Mouse (Mus musculus) inflammation-experienced regulatory T-cells, adult 6 months (primary cell): Measurements from ENCODE around the gene Treml2. TPM values are rescaled to one million over a fixed set of nuclear protein-coding genes. Genes with fewer than 3 reads are reported as not detected.
A peak's percentile ranks its signal among the peaks of the same experiment; 100 is the strongest.
"Not testable (repeated sequence)": the region's sequence is repeated elsewhere in the genome, so short reads cannot be mapped to it uniquely, and the experiment has no call there.

Experiments
- ATAC-seq: one replicate; pipeline ENCODE4 v1.8.0; 2017
- polyA plus RNA-seq, 3 experiments: library from polyadenylated mRNA; unstranded; fragments of 100-300 nt; shearing (Covaris generic); gene quantifications; one replicate each; pipeline ENCODE4 v1.2.1; 2017

The Treml2 gene
- polyA plus RNA-seq, 3 experiments from 2014 or later: 0.69 to 12.3 (median 11.3) TPM

DNA sequence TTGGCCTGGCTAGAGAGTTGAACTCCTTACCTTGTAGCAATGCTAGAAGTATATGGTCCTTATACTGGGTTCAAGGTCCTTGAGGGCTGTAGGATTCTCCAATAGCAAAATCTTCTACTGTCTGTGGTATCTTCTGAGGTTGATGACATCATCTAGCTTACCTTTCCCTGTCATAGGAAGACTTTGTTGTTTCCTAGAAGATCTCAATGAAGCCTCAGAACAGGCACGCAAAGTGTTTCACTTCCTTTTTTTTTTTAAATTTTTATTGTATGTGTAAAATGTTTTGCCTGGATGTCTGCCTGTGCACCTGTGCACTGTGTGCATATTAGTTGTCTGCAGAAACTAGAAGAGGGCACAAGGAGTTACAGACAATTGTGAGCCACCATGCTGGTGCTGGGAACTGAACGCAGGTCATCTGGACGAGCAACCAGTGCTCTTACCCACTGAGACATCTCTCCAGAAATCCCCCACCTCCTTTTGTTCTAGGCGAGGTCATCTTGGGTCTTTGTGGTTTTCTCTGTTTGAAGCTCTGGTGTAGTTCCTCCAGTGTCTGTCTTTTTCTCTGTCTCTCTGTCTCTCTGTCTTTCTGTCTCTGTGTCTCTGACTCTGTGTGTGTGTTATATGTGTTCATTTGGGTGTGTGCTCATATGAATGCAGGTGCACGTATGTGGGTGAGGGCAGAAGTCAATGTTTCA is 5.7 kb upstream of the Treml2 start:
- peak; percentile 54 for ATAC-seq

DNA sequence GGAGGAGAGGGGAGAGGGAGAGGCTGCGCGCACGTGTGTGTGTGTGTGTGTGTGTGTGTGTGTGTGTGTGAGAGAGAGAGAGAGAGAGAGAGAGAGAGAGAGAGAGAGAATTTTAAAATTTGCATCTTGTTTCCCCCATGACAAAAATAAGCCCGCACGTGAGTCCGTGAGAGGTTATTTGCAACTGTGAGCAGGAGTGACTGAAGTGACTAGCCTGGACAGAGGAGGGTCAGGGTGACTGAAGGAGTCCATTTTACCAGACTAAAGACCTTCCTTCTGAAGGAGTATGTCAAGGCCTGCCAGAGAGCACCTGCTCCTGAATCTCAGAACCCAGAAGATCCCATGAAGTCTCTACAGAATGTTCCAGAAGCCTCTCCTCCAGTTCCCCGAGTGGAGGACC is 458 bp downstream of the Treml2 start:
- no peak for ATAC-seq

DNA sequence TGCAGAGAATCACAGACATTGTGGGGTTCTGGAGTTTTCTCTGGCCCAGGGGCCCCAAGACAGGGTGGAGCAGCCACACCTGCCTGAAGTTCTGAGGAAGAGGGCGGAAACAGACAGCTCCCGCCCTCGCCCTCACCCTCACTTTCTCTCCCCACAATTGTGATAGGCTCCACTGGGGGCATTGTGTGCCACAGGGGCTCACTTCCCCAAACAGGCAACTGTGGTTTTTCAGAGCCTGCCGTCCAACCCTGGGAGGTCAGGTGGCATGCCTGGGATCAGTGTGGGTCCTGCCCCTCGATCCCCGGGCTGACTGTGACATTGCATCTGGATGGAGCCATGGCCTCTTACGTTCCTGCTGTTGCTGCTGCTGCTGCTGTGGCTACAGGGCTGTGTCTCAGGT is 901 bp downstream of the Treml2 start:
- peak; percentile 50 for ATAC-seq

DNA sequence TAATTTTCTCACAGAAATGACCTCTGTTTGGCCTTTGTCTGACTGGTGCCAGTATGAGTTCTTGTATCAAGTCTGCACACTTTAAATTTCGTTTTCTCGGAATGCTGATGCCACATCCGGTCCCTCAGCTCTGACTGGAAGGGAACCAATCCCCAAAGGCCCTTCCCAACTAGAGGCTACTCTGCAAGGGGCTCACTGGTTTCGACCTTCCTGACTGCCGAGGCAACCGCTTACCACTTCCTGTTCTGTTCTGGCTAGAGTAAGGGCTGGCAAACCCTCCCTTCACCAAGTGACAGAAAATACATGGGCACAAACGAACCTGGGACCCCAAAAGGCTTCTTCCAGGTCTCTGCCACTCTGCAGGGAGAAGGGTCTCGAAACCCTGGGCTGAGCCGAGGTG is 1.6 kb downstream of the Treml2 start:
- peak; percentile 89 for ATAC-seq

DNA sequence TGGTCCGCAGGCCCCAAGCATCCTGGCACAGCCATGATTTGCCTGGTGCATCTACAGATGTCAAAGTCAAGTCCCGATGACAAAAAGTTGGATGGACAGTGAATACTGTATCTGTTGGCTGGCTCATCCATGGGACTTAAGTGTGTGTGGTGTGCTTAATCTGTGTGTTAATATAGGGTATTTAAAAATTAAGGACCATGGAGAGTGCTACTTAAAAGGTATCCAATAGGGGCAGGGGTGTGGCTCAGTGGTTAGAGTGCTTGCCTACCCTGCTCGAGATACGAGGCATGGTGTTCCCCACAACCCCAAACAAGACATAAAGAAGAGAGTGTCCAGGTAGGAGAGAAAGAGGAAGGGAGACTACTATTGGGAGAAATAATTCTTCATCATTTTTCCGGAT is 2.5 kb downstream of the Treml2 start:
- no peak for ATAC-seq

DNA sequence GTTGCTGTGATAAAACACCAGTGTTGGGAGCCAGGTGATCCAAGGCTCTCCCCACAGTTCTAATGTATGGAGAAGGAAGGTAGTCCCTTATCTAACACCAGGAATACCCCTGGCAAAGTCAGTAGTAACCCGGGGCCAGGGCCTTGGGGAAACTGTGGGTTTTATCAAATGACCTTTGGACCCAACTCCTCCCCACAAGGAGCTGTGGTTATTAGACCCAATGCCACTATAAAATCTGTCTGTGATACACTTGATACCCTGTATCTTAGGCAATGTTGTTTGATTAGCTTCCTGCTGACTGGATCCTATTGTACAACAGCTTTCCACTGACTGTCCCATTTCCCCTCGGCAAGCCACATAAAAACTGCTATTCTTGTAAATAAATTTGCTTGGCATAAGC is 12.8 kb downstream of the Treml2 start:
- ATAC-seq: no peak

DNA sequence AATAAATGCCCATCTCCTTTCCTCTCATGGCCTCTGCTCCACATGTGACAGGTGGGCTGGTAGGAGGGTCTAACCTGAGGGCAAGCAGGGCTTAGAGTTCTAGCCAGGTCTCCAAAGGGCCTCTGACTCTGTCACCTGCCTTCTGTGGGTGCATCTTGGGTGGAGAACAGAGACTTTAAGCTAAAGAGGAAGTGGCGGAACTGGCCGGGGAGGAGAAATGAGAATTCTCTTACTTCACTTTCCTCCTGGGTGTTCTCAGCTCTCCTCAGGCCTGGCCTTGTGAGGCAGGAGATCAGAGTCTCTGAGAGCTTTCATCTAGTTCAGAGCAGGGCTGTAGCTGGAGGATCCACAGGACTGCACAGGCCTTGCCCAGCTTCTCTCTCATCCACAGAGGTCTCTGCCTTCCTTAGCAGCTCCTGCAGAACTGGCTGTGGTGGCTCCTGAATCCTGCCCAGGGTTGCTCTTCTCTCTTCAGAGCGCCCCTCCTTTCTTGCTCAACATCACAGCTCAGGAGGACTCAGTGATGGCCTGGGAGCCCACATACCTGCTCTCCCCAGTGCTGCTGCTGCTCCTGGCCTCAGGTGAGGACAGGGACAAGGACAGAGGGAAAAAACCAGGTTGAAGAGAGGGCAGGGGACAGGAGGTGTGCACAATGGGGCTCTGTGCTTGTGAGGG is 16.7 kb downstream of the Treml2 start, which contains the start of gene B430306N03Rik:
TSS of gene B430306N03Rik (plus strand) at position 237 of the 675 bp plus-strand sequence.
- not testable (repeated sequence) for ATAC-seq

DNA sequence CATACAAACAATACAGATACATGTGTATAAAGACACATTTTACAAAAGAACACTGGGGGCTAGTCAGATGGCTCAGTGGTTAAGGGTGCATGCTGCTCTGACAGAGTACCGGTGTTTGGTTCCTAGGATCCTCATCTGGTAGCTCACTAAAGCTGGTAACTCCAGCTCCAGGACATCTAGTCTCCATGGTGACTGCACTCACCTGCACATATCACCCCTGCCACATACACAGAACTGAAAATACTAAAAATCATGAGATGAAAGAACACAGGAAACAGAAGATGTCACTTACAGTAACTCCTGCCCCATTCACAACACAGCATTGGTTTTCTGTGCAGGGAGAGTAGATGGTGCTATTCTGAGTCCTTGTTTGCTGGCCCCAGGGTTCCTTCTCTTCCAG is 19.4 kb downstream of the Treml2 start:
- peak; percentile 60 for ATAC-seq

DNA sequence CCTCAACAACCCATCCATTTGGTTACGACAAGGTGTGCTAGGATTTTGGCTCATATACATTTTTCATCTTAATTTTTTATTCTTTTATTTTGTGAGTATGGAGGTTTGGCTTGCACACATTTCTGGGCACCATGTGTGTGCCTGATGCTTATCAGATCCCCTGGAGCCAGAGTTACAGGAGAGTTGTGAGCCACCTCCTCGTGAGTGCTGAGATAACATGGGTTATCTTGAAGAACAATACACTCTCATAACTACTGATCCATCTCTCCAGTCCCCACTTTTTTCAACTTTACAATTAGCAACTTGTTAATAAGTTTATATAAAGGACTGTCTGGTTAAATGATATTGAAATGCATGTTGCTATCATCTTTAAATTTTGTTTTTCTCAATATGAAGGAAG is 22.0 kb downstream of the Treml2 start:
- ATAC-seq: no peak

DNA sequence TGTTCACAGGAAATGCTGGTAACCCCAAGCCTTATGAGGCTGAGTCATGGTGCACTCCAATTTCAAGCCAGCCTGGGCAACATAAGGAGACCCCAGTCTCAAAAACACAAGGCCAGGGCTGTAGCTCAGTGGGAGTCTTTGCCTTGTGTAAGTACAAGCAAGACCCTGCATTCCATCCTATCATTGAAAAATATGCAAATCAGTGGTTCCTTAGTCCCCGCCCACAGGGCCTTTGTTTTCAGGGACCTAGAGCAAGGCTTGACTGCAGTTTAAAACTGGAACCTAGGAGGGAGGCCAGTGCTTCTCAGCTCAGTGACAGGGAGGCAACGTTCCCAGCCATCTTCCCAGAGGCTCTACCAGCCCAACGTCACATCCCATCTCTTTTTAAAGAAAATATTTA is 23.9 kb downstream of the Treml2 start:
- ATAC-seq: no peak

DNA sequence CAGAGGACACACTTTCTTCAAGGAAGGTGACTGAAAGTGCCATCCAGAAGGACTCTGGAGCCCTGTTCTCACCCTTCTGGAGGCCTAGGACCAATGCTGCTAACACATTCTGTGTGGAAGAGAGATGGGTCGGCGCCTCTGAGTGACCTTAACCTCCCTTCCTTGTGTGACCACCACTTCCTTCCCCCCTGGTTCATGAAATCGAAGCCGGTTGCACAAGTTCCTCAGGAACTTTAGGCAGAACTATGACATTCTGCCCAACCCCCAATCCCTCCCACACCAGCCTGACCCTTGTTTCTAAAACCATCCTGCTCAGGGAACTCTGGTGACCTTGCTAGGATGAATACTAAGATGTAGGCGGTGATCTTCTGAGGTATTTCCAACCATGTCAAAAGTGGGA is 25.0 kb downstream of the Treml2 start:
- ATAC-seq: no peak

DNA sequence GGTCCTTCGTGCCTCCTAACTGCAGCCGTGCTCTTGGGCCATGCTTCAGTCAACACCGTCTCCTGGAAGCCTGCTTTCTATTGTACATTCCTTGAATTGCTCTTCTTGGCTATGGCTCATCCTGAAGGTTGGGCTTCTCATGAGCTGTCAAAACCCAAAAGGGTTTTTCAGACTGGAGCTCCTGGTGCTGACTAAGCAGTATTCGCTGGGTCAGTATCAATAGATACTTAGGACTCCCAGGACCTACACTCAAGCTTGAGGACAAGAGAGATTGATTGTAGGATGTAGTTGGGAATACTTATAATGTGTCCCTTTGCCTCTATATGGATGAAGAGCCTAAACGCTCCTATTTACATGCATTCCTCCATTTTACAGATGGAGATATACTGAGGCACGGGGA is 25.8 kb downstream of the Treml2 start:
- ATAC-seq: no peak

DNA sequence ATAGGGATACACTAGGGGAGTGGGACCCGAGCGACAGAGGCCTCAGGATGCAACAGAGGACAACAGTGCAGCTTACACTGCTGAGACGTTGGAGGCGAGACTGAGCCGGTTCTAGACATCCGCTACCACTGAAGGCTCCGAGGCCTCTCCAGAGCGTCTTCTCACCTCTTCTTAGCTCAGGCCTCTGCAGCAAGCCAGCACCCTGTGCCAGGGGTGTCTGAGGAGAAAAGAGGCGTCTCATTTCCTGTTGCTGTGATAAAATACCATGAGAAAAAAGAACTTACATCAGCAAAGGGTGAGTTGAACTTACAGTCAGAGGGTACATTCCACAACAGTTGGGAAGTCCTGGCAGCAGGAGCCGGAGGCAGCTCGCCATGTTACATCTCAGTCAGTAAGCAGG is 26.3 kb downstream of the Treml2 start:
- peak; percentile 35 for ATAC-seq

DNA sequence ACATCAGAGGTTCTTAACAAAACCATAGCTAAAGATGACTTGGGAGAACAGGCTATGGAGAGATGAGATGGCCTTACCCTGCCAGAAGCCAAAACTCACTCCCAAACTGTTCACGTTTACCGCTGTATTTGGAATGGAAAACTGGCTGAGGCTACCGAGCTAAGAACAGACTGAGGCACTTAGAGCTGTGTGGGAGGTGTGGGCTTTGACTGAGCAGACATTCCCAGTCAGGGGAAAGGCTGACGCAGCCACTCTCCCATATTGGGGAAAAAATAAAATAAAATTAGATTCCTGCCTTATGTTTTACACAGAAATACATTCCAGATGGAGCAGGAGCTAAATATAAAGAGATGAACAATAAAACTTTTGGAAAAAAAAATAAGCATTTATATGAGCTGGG is 27.4 kb downstream of the Treml2 start:
- no peak for ATAC-seq

DNA sequence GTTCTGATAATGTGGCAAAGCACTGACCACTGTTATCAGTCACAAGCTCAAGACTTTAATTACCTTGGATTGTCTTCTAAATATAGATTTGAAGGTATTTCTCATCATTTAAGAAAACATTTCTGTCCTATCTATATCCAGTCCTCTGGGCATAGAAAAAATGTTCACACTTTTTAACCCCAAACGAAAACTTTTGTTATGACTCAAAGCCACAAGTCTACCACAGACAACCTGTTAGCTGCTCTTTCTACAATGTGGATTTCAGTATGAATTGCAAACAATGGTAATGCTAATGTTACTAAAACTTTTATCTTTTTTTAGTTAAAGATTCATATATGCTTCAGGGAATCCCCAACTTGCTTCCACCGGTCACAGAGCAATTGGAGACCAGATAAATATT is 33.2 kb downstream of the Treml2 start:
- peak; percentile 28 for ATAC-seq

DNA sequence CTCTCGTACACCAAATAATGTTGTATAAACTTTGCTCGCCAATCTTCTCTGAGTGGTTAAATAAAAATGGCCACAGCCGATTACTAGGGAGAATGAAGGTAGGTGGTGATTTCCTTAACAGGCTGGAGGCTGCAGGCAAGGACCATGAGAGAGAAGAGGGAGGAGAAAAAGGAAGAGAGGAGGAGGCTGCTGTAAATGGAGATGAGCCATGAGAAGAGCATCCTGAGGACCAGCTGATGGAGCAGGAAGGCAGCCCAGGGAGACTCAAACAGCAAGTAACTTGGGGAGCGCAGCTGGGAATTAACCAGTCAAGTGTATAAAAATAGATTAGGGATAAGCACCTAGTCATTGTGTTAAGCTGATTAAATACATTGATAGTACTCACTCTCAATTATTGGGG is 34.9 kb downstream of the Treml2 start:
- no peak for ATAC-seq

DNA sequence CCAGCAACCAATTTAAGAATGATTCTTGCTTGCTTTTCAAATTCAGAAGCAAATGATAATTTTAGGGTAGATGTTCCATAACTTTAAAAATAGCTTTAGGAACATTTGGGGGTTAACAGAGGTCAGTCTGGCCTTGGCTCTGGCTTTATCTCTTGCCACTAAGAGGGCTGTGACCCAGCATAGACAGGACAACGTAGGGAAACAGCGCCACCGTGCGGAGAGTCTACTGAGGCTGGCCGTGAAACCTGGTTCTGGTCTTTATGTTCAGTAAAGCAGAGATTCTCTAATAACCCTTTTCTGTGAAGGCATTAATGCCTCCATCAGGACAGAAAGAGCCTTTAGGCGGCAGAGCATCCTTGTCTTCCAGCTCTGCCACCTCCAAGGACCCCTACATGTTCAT is 37.6 kb downstream of the Treml2 start:
- peak; percentile 60 for ATAC-seq

DNA sequence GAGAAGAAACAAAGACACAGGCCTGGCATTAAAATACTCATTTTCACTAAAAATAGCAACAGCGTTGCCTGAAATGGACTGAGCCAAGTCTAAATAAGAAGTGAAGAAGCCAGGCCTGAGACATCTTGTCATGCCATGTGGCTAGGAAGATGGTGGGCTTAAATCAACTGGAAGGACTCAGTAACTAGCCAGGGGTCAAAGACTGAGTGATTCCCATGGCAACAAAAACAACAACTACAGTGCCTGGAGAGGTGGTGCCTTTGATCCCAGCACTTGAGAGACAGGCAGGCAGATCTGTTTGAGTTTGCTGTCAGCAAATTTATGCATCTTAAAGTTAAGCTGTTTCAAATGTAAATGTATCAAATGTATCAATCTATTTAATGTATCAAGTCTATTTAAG is 41.0 kb downstream of the Treml2 start:
- no peak for ATAC-seq

DNA sequence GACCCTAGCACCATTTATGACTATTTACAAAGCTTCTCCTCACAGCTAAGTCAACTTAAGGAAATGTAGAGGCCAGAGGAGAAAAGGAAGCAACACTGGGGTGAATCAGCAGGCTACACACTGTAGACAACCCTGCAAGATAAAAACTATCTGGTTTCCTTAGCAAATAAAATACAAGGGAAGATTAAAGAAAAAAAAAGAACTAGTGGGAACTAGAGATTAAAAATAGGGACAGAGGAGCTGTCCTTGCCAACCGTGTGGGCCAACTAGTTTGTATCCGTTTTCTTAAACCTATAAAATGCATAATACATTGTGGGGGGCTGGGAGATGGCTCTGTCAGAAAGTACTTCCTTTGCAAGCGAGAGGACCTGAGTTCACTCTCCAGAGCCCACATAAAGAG is 42.6 kb downstream of the Treml2 start:
- no peak for ATAC-seq

DNA sequence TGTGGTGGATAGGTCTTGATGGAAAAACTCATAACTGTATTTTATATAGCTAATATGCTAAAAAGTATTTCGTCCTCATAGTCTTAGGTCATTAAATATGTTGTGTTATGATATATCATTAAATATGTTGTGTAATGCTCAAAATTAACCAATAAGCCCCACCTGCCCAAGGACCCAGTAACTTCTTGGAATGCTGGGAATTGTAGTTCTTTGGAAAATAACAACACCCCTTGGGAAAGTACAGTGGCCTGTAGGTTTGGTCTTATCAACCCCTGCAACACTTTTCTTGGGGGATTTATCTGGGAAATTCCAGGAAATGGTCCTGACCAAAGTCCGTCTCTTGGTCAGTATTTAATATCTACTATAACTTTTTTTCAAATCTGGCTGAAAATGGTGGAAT is 43.8 kb downstream of the Treml2 start:
- ATAC-seq: no peak

DNA sequence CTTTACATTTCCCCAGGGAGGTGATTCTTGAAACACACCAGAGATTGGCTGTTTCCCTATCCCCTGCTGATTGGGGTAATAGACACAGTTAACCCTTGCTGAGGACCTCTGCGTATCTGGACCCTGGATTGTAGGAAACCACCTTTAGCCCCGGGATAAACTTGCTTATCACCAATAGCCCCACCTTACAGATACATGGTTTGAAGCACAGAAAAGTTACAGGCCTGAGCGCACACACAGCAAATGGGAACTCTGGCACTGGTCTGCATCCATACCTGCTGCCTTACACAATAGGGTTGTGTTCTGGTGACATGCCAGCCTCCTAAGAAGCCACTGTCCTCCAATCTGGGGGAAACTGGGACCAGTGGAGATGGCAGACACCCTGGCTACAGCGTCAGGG is 46.5 kb downstream of the Treml2 start:
- ATAC-seq: no peak

DNA sequence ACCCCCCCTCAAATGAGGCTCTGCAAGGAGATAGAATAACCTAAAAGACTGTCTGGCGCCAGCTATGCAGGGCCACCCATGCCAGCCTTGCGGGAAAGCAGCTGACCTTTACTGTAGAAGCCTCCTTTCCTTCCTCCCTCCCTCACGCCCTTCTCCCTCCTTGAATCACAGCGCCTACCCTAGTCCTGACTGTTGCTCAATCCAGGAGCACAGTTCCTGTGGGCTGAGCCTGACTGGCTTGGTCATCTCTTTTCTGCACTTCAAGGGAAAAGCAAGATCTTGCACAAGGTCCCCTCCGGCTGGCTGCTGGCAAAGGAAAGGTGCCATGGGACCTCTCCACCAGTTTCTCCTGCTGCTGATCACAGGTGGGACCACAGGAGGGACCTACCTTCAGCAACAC is 46.9 kb downstream of the Treml2 start, which contains the start of gene Trem2:
TSS of gene Trem2 (plus strand) at position 171 of the 400 bp plus-strand sequence.
- no peak for ATAC-seq

DNA sequence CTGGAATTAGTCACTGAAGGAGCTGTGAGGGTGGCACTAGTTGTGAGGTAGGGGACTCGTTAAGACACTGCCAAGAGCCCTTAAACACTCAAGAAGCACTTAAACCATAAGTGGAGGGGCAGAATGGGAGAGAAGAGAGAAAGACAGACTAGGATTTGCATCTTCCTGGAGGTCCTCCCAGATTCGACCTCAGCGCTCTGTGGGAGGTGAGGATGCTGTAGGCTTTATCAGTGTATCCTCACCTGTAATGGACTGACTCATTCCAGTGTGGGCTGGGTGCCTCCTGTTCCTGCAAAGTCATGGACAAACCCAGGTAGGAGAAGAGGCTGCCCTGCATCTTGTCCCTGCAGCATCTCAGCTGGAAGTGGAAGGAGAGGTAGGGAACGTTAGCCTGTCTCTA is 47.5 kb downstream of the Treml2 start:
- ATAC-seq: no peak

DNA sequence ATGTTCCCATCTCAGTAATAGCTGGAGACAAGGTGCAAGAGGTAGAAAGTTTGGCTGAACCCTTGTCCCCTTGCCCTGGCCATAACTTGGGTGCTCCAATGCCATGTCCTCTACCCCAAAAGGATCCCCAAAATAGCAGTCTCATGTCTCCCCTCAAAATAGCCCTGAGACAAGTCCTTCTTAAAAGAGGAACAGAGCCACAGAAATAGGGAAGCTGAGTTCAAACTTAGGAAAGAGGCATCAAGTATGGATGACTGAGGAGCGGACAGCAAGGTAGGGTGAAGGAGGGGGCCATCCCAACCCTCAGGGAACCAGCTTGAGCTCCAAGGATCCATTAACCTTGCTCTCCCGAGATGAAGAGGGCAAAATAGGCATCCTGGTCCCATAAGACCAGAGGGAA is 48.0 kb downstream of the Treml2 start:
- ATAC-seq: no peak
